Mouse (Mus musculus) c-Kit-positive CD71-negative TER-119-negative erythroid progenitor cells, embryonic 14.5 days (primary cell): ENCODE measurements around the gene Fes.

Experiments
- DNase-seq: peaks from one replicate; pipeline ENCODE4 v3.0.0-alpha.2; 2013; ENCODE audit warnings: low read depth

Fes gene

GRCm38 (mm10) chr7:80387633-80388543 lies at the start of gene Fes:
Fes (minus strand) TSS chr7:80387946.
- no peak for DNase-seq

- no peak for DNase-seq
Observed at GRCm38 (mm10) chr7:80436571-80436970, 48.8 kb upstream of the Fes start.

GRCm38 (mm10) chr7:80435594-80435993 lies 47.8 kb upstream of the Fes start:
- no peak for DNase-seq

- no peak for DNase-seq
Observed at GRCm38 (mm10) chr7:80429661-80430060, 41.9 kb upstream of the Fes start.

DNA sequence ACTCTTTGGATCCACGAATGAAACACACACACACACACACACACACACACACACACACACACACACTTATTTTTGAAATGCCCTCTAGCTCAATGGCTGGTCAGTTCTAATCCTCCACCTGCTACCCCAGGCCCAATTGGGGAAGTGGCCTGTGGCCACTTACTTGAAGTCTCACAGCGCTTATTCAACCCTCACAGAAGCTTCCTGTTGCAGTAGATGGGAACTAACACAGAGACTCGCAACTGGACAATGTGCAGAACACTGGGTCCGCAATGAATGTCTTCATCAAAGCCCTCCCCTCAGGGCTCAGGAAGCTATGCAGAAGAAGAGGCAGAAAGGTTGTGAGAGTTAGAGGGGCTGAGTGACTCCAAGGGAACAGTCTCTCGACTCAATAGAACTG lies 40.0 kb upstream of the Fes start:
- no peak for DNase-seq

- no peak for DNase-seq
Observed at GRCm38 (mm10) chr7:80426363-80426762, 38.6 kb upstream of the Fes start.

DNA sequence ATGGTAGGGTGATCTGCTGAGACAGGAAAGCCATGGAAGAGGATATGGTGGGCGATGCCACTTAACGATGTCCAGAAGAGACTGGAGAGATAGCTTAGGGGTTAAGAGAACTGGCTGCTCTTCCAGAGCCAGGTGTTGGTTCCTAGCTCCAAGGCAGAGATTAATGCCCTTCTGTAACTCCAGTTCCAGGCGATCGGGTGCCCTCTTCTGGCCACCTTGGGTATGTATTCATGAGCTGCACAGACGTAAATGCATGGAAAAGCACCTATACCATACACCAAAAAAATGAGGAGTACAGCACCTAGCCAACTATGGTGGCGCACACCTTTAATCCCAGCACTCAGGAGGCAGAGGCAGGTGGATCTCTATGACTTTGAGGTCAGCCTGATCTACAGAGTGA lies 37.0 kb upstream of the Fes start:
- DNase-seq: no peak

DNA sequence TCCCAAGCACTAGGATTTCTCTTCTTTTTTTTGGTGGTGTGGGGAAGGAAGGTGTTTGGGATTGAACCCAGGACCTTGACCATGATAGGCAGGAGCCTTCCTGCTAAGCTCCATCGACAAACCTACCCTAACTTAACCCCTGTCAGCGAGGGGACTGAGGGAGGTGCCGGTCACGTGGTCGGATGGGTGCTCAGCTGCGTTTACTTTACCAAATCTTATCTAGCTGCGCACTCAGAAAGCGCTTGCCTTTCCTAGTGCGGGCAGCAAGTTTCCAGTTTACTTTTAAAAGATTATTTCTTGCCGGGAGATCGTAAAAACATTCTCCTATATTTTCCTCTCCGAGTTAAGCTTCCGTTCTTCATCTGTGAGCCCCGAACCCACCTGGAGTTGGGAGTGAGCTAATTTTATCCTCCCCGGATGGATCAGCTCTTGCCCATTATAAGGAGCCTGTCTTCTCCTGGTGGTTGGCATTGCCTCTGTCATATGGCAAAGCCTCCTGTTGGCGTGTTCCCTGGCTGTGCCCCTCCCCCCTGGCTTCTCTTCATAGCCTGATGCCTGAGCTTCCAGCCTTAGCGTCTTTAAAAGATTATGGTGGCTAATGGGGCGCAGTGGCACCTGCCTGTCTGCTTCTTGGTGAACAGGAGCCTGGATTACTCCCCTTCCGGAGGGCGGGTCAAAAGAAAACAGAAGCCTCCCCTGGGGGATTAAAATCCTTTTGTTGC lies 35.2 kb upstream of the Fes start:
- no peak for DNase-seq

- DNase-seq: no peak
Observed at GRCm38 (mm10) chr7:80421576-80421975, 33.8 kb upstream of the Fes start.

DNA sequence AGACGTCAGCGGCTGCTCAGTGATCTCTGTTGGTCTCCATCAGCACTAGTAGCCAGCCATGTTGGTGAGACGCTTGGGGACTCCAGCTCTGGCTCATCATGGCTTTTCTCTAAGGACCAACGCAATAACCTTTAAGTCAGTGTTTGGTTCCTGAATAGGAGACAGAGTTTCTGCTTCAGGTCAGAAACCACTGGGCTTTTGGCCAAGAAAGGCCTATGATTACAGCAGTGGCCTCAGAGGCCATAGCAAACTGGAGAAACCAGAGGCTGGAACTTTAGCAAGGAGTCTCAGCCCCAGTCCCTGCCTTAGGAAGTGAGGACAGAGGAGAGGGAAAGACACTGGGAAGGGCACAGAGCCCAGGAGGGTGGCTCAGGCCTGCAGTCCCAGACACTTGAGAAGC lies 32.8 kb upstream of the Fes start:
- DNase-seq: no peak

GRCm38 (mm10) chr7:80419278-80419677 lies 31.5 kb upstream of the Fes start:
- no peak for DNase-seq

- DNase-seq: no peak
Observed at GRCm38 (mm10) chr7:80418036-80418435, 30.3 kb upstream of the Fes start.

GRCm38 (mm10) chr7:80417601-80418000 lies 29.9 kb upstream of the Fes start:
- DNase-seq: no peak

DNA sequence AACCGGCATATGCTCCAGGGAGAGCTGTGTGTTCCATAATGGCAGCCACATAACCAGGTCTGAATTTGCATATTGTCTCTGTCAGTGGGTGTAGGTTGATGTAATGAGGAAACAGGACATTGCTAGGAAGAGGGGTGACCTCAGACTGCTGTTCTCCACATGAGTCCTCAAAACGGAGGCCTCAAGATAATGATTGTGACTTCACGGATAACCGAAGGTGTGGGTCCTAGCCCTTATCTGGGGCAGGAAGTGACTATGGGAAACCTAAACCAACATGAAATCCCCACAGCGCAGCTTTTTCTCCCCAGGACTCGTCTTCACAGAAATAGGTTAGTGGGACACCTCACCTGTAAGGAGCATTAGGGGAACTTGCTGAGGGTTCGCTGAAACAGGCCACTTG lies 29.2 kb upstream of the Fes start:
- no peak for DNase-seq

DNA sequence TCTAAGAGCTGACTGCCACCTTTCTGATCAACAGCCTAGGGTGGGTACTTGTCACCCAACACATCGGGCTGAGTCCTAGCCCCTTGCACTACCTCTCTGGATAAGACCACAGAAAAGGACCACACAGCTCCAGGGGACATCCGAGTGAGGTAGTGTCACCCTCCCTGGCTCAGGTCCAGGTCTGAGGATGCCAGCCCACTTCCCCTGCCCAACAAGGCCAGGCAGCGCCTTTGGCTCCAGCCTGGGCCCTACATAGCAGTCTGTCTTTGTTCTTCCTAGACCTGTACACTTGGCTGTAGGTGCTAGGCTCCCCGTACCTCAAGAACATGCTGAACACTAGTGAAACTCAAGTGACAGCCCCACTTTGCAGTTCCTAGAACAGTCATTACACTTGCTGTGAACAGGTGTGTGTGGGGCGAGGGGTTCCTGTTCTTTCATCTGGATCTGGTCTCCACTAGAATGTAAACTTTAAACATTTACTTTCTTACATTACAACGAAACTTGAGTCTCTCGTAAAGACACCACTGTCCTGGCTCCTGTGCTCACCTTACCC lies 26.6 kb upstream of the Fes start:
- no peak for DNase-seq

DNA sequence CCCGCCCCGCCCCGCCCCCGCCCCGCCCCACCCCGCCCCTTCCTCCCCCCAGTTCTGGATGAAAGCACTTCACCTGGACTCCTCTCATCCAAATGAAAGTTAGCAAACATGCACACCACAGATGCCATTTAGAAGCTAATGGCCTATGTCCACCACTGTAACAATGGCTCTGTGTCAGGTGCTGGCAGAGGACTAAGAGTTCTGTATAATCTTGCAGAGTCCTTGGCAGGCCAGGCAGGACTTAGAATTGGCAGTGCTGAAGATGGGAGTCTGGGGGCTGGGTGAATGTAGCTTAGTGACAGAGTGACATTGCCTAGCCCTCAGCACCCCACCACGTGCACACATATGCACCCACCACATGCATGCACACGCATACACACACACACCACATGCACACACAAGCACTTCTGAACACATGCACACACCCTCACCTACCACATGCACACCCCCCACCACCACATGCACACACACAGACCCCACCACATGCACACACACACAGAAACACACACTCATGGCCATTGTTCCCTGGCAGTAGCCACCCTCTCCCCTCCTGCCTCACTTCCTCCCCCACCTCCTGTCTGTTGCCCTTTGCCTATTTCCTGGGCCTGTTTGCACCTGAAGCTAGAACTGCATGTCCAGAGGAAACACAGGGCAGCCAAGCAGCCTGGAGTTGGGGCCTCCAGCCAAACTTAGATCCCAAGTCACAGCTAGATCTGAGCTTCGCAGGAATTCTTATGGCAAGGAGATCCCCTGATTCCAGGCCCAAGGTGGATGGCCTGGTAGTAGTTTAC lies 26.0 kb upstream of the Fes start:
- no peak for DNase-seq

DNA sequence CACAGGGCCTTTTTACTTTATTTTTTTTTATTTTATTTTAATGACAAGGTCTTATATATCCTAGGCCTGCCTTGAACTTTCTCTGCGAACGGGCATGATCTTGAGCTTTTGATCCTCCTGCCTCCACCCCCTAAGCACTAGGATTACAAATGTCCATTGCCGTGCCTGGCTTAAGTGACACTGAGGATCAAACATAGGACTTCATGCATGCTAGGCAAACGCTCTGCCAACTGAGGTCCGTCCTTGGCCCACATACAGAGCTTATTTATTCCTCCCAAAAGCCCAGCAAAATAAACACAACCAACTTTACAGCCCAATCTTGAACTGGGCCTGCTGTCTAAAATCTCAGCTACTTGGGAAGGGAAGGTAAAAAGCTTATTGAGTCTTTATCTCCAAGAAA lies 25.0 kb upstream of the Fes start:
- no peak for DNase-seq

GRCm38 (mm10) chr7:80412279-80412678 lies 24.5 kb upstream of the Fes start:
- no peak for DNase-seq

GRCm38 (mm10) chr7:80410380-80410779 lies 22.6 kb upstream of the Fes start:
- DNase-seq: no peak

GRCm38 (mm10) chr7:80407712-80408111 lies 20.0 kb upstream of the Fes start:
- no peak for DNase-seq

DNA sequence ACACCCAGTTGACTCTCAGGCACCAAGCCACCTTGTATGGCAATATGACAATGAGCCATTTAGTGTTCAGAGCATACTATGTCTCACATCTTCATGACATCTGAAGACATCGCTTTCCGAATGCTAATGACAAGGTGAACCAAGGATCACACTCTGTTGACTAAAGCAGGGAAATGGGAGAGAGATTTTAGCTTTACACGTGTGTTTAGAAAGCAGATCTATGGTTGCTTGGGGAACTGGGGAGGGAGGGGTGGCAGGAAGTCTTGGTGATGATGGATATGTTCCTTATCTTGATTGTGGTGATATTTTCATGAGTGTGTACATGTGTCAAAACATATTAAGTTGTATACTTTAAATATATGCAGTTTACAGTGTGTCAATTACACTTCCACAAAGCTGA lies 18.4 kb upstream of the Fes start:
- DNase-seq: no peak

DNA sequence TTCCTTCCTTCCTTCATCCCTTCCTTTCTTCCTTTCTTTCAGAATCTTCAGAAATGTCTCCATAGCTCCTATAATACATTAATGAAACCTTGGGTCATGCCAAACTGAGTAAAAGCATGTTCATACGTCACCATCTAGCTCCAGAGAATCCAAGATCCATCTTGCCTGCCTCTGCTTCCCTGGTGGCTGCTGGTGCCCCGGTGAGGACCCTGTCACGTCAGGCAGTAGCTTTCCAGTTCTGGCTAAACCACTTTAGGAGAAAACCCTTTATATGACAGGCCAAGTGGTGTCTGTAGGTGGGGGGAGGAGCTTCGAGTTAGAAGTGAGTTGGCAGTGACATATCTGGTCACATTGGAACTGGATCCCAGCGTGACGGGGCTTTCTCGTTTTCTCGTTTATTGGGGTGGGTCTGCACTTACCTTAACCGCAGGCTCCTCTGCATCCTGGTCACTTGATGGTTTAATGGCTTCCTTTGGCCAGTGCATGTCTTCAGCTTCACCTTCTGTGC lies 17.5 kb upstream of the Fes start, which contains the start of gene Furin:
TSS of gene Furin (minus strand) at position 249 of the 508 bp plus-strand sequence.
- DNase-seq: no peak
